Mouse (Mus musculus): ENCODE results near the gene 1110059E24Rik.
"Not testable (repeated sequence)": the region's sequence is repeated elsewhere in the genome, so short reads cannot be mapped to it uniquely, and the experiment has no call there.

The 1110059E24Rik gene

DNA sequence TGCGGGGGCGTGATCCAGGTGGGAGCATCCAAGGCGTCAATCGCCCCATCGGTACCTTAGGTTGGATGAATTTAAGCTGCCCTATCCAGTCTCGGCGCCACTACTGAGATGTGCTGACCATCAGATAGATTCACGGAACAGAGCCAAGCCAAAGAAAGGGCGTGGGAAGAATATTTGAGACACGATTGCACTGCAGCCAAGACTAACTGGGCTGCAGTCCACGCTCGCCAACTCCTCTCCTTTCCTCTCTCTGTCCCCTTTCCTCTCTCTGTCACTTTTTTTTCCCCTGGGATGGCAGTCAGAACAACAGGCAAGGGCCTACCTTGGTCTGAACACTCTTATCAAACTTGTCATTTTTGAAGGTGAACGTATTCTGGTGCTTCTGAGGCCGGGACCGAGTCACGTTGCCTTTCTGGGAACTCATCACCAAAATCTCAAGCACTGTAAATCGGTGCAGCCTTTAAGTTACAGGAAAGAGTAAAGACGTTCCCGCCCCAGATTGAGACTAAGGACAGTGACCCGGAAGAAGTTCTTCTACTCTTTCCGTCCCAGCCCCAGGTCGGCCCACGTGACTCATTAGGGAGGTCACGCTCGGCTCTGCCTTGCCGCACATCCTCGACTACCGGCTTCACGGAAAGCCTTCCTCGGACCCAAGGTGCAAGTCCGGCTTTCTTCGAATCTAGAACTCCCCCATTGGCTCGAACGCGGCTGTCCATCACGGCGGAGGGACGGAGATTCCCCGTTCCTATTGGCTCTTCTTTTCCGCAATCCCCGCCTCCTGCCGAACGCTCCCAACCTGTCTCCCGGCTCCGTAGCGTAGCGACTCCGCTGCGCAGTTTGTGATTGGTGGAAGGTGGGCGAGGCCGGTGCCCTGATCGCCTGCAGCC is at the start of gene 1110059E24Rik:
TSS of gene 1110059E24Rik (minus strand) at position 692 of the 887 bp plus-strand sequence.
- peak; percentile 90 for DNase-seq

DNA sequence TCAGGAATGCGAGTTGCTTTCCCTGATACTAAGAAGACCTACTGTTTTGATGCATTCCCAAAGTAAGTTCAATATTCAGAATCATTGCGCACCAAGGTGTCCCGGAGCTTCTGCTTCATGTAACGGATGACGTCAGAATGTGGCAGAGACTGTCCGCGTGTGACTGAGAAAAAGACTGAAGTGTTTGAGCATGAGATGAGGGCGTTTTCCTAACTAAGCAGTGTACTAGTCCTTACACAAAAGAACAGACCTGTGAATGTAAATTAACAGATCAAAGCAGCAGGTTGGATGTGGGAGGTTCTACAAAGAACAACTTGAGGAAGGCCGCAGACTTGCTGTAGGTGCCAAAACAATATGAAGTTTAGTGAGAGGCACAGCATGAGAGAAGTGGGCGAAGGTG is 28.2 kb upstream of the 1110059E24Rik start:
- DNase-seq: no peak

DNA sequence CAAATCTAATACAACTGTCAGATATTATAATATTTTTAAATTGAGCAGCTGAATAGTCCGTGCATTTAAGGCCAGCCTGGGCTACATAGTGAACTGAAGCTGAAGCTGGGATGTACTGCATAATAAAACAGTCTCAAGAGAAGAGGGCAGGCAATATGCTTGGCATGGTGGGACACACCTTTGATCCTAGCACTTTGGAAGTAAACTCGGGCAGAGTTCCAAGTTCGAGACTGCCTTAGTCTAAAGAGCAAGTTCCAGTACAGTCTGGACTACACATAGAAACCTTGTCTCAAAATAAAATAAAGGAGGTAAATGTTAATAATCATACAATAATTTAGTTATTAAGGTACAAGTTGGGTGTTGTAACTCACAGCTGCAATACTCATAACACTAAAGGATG is 27.3 kb upstream of the 1110059E24Rik start:
- no peak for DNase-seq

DNA sequence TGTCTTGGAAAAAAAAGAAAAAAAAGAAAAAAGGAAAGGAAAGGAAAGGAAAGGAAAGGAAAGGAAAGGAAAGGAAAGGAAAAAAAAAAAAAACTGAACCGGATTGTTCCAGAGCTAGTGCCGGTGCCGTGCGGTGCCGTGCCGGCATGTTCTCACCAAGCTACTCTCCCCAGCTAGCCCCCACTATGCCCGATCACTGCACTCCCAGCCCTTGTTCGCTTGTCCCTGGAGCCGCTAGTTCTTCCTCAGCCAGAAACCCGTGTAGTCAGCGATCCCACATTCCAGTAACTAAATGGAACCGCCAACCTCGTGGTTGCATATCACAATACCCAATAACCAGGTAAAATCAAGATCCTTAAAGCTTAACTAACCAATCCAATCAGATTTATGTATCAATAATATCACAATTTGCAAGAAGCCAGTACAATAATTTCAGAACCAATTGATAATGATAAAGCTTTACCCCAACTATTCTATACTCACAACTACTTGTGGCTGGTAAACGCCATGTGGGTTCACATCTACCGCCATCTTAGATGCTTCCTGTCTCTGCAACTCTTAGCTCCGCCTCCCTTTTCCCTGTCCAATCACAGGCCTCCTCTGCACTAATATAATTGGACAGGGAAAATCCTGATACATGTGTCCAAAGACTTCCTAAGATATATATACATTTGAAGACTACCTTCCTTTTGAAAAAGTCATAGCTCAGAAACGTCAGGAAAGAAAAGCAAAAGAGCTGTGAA is 21.7 kb upstream of the 1110059E24Rik start:
- no peak for DNase-seq

DNA sequence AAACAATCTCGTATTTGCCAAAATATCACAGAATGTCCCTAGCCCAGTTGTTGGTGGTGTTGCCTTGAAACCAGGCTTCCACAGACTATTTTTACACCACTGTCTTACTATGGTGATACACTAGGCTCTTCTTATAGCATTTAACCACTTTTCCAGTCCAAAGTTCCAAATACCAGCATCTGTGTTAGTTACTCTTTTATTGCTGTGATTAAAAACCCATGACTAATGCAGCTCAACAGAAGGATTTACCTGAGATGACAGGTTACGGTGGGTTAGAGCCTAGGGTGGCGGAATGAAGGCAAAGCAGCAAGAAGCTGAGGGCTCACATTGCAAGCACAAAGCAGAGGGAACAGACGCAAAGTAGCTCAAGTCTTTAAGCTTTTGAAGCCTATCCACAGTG is 16.9 kb upstream of the 1110059E24Rik start:
- DNase-seq: no peak

DNA sequence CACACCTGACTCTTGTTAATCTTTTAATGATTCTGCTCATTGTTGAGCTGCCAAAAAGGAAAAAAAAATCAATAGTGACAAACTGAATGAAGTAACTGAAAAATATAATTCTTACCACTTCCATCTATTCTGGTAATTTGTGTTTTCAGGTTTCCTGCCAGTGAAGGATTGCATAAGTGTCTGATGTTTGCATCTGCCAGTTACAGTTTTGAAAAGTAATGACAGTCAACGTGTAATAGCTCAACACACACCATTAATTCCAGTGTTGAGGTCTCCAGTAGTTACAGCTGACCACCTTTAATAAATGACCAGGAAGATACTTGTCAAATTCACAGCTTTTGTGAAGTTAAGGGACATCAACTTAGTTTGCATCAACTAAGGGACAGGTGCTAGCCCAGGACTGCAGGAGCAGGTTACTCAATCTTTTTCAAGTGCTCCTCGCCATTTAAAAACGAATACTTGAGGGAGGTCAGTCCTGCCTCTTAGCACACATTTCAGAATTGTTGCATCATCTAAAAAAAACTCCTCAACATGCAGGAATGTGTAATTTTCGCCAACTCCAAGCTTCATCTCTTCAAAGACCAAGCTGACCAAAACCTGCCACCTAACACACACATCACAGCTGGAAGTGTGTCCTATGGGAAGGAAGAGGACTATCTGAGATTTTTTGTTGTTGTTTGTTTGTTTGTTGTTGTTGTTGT is 11.1 kb upstream of the 1110059E24Rik start:
- no peak for DNase-seq

DNA sequence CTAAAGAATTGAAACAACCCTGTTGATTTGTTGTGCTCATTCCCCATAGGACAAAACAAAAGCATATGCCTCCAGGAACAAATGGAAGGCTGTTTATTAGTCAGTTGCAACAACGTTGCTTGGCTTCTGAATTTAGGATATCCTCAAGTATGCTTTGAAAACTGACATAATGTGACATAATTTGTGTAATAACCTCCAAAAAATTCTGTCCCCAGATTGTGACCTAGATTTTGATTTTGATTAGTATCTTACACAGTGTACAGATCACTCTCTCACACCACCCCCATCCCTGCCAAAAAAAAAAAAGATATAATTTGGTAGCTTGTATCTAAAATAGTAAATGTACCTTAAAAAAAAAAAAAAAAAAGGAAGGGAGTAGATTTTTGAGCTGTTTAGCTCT is 8.0 kb upstream of the 1110059E24Rik start:
- DNase-seq: no peak

DNA sequence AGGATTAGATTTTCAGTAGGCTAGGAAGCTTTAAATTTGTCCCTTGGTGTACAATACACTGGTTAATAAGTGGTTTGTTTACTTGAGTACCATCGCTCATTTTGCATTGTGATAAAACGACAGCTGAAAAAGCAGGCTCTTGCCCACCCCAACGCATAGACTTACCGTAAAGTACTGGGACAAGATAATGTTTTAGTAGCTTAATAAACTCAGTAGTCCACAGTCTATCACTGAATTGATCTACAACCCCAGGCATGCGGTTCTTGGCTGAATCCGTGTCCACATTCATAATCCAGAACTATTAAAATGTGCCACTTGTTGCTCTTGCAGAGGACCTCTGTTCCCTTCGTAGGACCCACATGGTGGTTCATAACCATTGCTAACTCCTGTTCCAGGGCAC is 2.0 kb upstream of the 1110059E24Rik start:
- DNase-seq: no peak

DNA sequence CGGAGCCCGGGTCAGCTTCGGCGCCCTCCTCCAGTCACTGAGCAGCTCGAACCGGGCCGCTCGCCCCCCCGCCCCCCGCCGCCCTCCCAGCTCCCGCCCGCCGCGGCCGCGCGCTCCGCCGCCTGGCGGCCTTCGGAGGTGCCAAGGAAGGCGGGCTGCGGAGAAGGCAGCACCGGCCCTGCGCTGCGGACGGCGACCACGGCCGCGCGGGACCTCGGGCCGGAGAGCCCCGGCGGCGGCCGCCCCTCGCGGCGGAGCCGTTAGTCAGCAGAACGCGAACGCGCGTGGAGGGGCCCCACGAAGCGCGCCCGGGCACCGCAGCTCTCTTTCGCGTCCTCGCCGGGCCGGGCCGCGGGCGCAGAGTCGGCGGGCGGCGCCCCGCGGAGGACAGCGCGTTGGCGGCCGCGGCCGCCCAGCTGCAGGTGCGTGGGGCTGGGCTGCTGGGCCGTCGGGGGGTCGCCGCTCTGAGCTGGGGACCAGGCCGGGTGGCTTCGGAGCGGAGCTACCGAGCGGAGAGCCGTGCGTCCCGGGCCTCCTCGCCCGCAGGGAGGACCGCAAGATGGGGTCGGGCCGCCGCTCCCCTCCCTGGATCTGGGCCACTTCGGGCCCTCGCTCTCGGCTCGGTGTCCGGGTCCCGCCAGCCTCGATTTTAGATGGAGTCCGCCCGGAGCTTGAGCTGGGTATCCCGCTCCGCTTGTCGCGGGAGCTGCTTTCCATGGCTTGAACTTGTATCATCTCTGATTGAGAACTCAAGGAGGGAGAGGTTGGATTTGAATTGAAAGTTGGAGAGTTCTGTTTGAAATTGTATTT is 601 bp upstream of the 1110059E24Rik start, which contains the start of gene Abhd17b:
TSS of gene Abhd17b (plus strand) at position 14 of the 810 bp plus-strand sequence.
- peak; percentile 67 for DNase-seq

DNA sequence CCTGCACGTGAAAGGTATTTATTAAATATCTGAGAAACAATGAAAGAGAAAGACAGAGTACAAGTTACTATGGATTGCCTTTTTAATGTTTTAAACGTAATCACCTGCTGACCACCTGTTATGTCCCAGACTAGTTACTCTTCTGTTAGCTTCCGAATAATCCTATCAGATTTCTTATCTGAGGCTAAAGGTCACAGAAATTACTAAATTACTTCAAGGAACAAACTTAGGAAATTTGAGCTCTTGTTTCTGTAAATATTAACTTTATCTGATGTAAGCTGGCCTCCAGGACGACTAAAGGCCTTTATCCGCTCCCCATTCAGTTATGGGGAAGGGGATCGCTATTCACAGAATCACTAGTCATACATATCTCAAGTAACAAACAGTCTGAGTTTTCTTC is 1.1 kb downstream of the 1110059E24Rik start:
- DNase-seq: no peak

DNA sequence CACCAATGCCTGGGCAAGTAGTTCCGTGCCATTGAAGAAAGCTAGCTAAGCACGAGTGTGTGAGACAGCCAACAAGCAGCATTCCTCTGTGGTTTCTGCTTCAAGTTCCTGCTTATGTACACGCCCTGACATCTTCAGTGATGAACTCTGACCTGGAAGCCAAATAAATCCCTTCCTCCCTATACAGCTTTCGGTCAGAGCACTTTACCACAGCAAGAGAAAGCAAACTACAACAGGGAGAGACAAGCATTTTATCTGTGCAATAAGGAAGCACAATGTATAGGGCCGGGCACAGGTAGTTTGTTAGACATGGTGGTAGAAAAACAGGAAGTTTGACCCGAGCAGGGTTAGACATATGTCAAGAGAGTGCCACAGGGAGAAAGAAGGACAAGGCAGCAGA is 6.6 kb downstream of the 1110059E24Rik start:
- DNase-seq: no peak

DNA sequence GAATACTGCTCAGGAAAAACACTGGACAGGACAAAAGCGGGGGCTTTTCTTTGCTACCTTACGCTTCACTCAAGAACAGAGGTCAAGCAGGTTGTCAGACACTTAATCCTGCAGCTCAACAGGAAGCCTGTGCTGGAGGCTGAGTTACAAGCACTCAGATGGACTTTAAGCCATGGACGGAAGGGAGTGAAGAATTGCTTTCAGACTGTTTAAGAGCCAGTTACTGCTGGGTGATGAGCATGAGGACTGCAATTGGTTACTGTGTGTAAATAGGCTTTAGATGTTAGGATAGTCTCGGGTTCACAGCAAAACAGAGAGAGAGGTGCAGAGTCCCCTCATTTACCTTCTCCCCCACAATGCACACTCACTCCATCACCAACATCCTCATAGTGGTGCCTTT is 7.5 kb downstream of the 1110059E24Rik start:
- DNase-seq: no peak

DNA sequence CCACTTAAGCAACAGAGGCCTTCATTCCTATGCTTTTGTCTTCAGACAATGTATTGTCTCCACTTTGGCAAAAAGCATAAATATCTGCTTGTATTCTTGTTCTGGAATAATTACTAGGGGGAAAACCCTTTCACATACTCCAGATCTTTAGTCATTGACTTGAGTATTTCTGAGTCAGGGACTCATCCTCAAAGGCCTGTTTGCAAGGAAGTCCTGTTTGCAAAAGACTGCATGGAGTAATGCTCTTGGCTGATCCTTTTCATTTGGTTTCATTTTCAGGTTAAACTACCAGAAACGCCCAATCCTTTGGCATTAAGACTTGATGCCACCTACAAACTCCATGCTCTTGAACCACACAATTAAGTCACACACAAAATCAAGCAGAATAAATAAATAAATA is 8.8 kb downstream of the 1110059E24Rik start:
- DNase-seq: no peak

DNA sequence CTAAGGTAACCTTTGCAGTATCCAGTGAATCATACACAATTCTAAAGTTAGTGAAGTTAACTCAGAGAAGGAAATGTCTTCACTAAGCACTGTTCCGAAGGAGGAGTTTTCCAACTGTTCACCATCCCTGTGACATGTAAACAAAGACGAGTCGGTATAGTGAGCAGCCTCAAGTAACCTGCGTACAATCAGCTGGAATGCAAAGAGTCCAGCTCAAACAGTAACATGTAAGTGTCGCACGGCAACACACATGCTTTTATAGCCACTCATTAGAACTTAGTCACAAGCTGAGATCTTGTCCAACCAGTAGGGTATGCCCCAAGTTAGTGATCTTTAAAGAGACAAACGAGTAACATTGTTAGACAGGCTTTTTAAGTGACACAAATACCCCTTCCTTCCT is 15.1 kb downstream of the 1110059E24Rik start:
- DNase-seq: no peak

DNA sequence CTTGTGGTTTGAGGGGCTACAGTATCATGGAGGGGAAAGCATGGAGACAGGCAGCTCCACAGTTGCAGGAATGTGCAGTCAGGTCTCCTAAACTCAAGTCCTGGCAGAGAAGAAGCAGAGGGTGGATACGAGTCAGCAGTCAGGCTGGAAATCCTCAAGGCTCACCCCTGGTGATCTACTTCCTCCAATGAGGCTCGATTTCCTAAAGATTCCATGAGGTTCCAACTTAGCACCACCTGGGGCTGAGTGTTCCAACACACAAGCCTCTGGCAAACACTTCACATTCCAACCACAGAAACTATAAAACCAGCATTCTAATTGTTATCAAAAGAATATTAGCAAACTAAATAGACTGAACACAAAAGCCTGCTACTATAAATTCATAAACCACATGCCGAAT is 15.9 kb downstream of the 1110059E24Rik start:
- no peak for DNase-seq

DNA sequence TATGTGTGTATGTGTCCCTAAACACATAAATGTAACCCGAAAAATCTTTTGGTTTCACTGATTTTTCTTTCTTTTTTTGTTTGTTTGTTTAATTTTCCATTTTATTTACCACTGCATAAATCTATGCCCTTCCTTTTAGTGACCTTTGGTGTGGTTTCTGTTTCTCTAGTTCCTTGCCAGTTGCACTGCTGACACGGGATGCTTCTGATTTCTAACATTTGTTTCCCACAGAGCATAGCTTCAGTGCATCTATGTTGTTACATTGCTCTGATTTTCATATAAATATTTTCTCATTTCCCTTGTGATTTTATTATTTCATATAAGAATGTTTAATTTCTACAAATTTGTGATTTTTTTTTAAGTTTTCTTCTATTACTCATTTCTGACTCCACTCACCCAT is 17.4 kb downstream of the 1110059E24Rik start:
- DNase-seq: no peak

DNA sequence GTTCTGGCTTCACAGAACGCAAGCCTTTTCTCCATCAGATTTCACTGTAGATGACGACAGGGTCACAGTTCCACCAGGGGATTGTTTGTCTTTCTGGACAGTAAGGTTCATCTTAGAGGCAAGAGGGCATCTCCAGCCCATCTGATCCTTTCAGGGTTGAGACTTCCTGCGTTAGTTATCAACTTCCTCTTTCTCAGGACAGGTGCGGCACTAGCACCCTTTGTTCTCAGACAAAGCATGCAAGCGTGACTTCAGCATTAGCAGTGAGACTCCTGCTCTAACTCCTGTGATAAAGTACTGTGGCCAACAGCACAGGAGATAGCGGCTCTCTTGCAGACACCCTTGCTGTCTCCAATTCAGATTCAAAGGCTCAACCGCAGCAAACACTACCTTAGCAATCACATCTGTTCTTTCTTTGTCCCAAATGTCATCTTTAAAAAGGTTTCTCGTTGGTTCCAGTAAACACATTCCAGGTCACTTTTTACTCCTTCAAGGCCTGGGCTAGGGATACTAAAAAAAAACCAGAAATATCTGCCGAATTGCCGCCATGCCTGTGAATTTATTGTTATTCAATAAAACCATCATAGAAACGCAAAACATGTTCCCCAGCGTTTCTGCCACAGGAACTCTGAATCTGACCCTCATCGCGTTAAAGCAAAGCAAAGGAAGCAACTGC is 22.0 kb downstream of the 1110059E24Rik start:
- DNase-seq: peak; percentile 47

DNA sequence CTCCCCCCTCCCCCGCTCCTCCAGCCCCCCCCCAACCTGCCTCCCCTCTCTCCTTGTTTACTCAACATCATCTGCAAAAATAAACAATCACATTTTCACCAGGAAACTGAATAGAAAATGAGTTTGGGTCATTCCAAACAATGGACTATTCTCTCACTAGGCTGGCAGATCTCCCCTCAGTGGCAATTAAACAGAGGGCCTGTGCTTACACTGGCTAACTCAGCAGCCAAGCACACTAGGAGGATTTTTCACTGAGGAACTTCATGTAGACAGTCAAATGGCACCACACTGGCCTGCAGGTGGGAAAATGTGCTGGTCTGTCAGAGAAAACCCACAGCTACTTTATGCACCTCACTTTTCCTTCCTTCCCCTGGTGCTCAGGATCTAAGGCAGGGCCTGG is 23.3 kb downstream of the 1110059E24Rik start:
- no peak for DNase-seq

DNA sequence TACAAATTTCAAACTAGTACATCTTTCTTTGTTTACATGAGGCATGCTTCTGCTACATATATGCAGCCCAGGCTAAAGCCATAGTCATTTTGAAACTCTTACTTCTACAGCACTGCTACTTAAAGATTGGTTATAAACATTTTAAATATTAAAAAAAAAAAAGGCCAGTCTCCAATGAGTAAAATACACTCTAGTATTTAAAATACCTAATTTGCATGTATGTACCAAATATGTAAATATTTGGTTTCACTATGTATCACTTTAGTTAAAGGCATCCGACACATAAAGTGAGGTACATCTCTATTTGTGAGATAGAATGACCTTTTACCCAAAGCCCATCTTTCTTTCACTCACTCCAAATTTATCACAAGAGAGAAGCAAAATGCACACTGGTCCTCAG is 23.7 kb downstream of the 1110059E24Rik start:
- no peak for DNase-seq

DNA sequence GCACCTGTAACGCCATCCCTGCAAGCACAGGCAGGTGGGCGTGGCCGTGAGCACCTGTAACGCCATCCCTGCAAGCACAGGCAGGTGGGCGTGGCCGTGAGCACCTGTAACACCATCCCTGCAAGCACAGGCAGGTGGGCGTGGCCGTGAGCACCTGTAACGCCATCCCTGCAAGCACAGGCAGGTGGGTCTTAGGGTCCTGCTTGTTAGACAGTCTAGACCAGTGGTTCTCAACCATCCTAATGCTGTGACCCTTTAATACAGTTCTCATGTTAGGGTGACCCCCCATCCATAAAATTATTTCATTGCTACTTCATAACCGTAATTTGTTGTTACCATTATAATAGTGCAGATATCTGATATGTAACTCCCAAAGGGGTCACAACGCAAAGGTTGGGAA is 24.3 kb downstream of the 1110059E24Rik start:
- not testable (repeated sequence) for DNase-seq

DNA sequence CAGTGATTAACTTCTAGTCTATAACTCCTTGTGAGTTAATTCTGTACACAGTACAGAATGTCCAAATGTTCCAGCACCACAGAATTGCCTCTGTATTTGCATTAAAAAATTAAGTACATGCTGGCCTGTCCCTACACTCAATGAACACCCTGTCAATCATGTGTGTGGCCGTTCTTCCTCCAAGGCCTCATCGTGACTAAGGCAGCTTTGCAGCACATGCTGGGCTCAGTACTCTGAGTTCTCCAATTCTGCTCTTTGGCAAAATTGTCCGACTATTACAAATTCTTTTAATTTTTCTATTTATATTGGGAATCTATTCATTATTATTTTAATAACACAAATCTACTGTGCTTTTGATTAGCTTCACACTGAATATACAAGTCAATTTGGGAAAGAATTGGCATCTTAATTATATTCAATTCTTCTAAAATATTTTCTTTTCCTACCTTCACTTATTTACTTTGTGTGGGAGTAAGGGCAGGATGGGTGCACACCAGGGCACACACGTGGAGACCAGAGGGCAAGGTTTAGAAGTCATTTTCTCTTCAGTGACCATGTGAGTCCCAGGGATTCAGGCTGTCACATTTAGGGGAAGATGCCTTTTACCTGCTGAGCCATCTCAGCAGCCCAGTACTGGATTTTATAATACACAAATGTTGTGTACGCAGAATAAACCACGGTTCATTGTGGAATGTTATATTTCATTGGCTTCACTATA is 26.3 kb downstream of the 1110059E24Rik start:
- DNase-seq: no peak
